Mouse (Mus musculus) gastrocnemius, adult 8-10 months (tissue): ENCODE data around the gene Golga4. TPM values are rescaled to one million over a fixed set of nuclear protein-coding genes. Genes with fewer than 3 reads are reported as not detected.
"Not testable (repeated sequence)": the region's sequence is repeated elsewhere in the genome, so short reads cannot be mapped to it uniquely, and the experiment has no call there.

ENCODE experiments used
- DNase-seq, 2 experiments: peaks; one replicate each; pipeline ENCODE4 v3.0.0; 2022; ENCODE audit warnings: low spot score in 2 of 2
- total RNA-seq, 4 experiments: library from RNA; stranded (reverse); gene quantifications; 2 replicates each; pipeline ENCODE4 v1.2.4; 2022

The Golga4 gene
- total RNA-seq, 4 experiments from 2014 or later = 399 to 503 (median 431) TPM

DNA sequence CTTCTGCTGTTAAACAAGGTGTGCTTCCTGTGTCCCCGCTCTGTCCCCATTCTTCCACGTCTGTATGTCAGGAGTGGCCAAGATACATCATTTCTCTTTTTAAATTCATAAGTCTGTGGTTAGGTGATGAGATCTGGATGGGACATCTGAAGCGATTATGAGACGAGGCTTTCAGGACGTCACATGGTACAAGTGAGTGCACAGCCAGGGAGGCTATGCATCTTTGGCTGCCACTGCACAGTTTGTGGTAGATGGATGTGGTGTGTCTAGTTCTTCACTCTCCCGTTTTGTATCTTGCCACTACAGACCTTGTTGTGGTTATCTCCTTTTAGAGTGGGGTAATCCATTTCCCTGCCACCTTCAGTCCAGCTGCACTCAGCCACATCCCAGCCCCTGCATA is 79.9 kb downstream of the Golga4 start:
- no peak for DNase-seq

GRCm38 (mm10) chr9:118587115-118587514 is 81.0 kb downstream of the Golga4 start:
- no peak for DNase-seq

- no peak for DNase-seq
These were observed 83.2 kb downstream of the Golga4 start for GRCm38 (mm10) chr9:118589249-118589648.

DNA sequence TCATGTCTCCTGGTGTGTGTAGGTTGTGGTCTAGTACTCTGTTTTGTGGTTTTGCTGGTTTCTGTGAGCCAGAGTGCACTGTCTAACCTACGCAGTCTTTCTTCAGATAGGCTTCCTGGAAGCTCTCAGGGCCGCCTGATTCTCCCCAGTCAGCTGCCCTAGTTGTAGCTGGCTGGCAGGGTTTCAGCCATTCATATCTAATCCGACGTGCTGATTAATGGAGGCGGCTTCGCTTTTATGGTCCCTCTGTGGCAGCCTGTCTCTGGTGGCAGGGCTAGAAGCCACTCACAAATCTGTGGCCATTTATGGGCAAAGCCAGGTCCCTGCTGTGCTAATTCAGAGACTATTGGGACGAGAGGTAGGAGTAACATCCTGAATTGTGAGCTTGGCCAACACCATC is 84.2 kb downstream of the Golga4 start:
- no peak for DNase-seq

GRCm38 (mm10) chr9:118591633-118592032 is 85.6 kb downstream of the Golga4 start:
- DNase-seq = no peak

GRCm38 (mm10) chr9:118592585-118593249 is 86.7 kb downstream of the Golga4 start:
- no peak for DNase-seq

DNA sequence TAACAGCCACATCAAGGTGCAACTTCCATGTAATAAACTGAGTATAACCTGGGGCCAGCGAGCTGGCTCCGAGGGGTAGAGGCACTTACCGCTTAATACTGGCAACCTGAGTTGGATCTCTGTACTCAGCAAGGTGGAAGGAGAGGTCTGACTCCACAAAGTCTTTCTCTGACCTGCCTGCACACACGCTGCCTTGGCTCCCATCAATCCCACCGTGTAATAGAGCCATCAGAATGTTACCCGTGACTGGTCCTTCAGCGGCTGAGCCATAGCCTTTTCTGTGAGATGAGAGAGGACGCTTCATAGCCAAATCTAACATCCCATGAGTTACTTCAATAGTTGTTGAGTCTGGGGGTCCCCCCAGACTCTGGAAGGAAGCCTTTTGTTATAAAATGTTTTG is 87.4 kb downstream of the Golga4 start:
- DNase-seq = no peak

GRCm38 (mm10) chr9:118596767-118597166 is 90.7 kb downstream of the Golga4 start:
- no peak for DNase-seq

DNA sequence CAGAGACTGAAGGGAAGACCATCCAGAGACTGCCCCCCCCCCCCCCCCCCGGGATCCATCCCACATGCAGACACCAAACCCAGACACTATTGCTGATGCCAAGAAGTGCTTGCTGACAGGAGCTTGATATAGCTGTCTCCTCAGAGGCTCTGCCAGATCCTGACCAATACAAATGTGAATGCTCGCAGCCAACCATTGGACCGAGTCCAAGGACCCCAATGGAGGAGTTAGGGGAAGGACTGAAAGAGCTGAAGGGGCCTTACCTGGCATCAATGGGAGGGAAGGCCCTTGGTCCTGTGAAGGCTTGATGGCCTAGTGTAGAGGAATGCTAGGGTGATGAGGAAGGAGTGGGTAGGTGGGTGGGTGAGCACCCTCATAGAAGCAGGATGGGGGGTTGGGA is 94.3 kb downstream of the Golga4 start:
- DNase-seq = not testable (repeated sequence)

DNA sequence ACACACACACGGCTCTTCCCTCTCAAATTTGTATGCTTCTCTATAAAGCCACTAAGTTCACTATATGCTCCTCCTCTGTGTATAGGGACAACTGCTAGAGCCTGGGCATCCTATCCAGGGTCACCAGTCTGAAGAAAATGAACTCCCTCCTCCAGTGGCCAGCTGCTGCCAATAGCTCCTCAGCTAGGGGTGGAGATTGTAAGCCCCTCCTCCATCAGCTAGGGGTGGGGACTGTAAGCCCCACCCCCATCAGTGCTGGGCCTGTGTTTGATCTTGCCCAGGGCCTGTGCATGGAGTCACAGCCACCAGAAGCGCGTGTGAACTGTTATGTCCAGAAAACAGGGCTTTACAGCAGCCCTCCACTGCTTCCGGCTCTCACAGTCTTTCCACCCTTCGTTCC is 96.5 kb downstream of the Golga4 start:
- DNase-seq = no peak

DNA sequence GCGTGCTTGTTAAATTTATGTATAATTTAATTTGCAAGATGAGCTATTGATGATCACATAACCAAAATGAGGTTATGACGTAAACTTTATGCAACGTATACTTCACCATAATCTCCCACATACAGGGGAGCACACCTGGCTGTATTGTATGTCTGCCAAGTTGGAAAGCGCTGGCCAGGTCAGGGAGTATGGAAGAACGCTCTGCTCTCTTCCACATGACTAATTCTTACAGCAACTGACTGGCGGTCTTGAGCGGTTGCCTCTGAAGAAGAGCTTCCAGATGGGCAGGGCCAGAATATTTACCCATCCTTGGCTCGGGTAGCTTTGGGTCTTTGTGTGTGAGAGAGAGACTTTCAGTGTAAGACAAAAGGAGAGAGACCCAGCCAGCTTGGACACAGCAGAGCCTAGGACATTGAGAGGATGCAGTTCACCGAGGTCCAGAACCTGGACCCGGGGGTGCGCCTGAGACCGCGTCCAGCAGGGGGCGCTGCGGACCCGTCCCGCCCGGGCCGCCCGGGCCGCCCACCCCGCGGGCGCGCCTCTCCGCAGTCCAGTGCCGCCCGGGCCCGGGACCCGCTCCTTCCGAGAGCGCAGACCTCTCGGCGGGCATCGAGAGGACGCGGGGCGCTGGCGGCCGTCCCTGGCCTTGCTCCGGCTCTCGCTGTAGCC is 100.2 kb downstream of the Golga4 start, which contains the start of gene Itga9:
TSS of gene Itga9 (plus strand) at position 543 of the 669 bp plus-strand sequence.
- peak; percentile 69 to 72 for DNase-seq

GRCm38 (mm10) chr9:118606817-118607371 is 100.8 kb downstream of the Golga4 start:
- peak in 1 of 2 experiments; percentile 21 for DNase-seq

GRCm38 (mm10) chr9:118607701-118608401 is 101.8 kb downstream of the Golga4 start:
- no peak for DNase-seq

- DNase-seq = no peak
These were observed 102.5 kb downstream of the Golga4 start for GRCm38 (mm10) chr9:118608556-118608955.

DNA sequence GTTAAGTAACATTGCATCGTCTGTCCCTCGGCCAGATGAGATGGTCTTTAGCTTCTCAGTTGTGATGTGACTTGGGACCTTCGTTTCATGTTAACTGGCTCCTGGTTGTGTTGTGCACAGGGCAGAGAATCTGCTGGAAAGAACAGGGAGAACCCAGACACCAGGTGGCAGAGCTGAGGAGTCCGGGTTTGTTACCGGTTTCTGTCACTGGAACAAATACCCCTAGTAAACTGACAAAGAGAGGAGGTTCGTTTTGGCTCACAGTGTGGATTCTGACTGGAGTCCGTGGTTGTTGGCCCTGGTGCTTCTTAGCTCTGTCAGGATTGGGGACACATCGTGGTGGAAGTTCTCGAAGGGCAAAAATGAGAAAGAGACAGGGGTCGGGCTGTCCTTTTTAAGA is 104.0 kb downstream of the Golga4 start:
- DNase-seq = no peak

DNA sequence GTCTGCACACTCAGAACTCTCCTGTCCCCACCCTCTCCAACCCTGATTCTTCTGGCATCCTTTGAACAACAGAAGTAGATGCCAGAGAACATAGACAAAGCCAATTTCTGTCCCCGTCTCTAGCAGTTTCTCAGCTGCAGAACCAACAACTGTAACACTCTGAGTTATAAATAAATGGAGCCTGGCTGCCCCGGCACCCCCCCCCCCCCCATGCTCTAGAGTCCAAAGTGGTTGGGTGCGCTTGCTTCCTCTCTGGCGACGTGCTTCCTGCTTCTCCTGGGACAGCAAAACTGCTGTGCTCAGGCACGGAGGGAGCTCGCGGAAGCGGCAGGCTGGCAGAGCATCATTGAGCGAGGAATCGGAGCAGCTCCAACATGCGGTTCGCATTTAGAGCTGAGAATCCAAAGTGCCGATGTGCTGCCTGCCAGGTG is 105.1 kb downstream of the Golga4 start:
- peak; percentile 23 to 45 for DNase-seq

- peak; percentile 24 to 40 for DNase-seq
These were observed 106.0 kb downstream of the Golga4 start for GRCm38 (mm10) chr9:118611958-118612581.

- DNase-seq = no peak
These were observed 111.2 kb downstream of the Golga4 start for GRCm38 (mm10) chr9:118617237-118617636.

- no peak for DNase-seq
These were observed 112.7 kb downstream of the Golga4 start for GRCm38 (mm10) chr9:118618732-118619250.

DNA sequence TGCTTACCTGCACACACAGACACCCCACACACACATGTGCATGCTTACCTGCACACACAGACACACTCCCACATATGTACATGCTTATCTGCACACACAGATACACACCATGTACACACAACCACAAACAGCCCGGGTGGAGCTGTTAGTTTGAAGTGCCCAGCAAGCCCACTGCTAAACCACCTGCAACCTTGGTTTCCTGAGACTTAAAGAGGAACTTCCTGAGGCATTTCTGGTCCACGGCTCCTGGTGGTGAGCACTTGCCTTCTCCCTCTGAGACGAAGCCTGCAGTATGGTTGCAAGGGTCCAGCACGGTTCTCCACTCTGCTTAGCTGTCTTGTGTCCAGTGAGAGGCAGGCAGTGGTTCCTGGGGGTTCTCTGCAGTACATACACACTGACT is 114.7 kb downstream of the Golga4 start:
- no peak for DNase-seq

GRCm38 (mm10) chr9:118621691-118622090 is 115.6 kb downstream of the Golga4 start:
- no peak for DNase-seq
